Comparison of ENCODE assay signal across 9 mouse cellular contexts in genomic region chr17:24878531-24878930, GRCm38 (mm10). TPM values are rescaled to one million over a fixed set of nuclear protein-coding genes. Genes with fewer than 3 reads are reported as not detected.
DNase-seq lines count a peak whose midpoint lies in the region; ATAC-seq and TF ChIP-seq lines count a peak whose summit lies in the region.
"Had no signal": no experiment of that assay in that cellular context is flagged by ENCODE, and none has a peak within 500 bp of the region (broad histone marks: within the 10 kb centered on the region; RNA-seq: fewer than 3 reads in every experiment).

No protein-coding gene starts in this region.

- no peak for TF ChIP-seq POLR2A in kidney, adult 2 months (IDR thresholded peaks at IDR 0.05; ENCODE audit: low read depth, low read length)
- TF ChIP-seq POLR2A in ES-Bruce4 (IDR thresholded peaks at IDR 0.05; ENCODE audit: insufficient read depth, low read length) = no peak

- no peak overlapping the region for H3K4me2 ChIP-seq in kidney, embryonic 14.5 days (replicated peaks; ENCODE audit: low read depth, low read length)
- H3K4me2 ChIP-seq in liver, embryonic 14.5 days (ENCODE audit: low read depth) = peak overlapping the region; percentile 13; the same call in 1 of the 2 replicates

- 55% methylated on average over 8 of the region's 8 CpGs for WGBS in kidney, adult 2 months
- 79% methylated on average over 8 of the region's 8 CpGs for WGBS in kidney, embryonic 14.5 days
- WGBS in liver, embryonic 14.5 days (ENCODE audit: insufficient replicate concordance) = 65% methylated on average over 8 of the region's 8 CpGs

- H3K9ac ChIP-seq in kidney, embryonic 14.5 days (ENCODE audit: low read depth, low read length) = no peak overlapping the region
- peak overlapping the region; percentile 59 for H3K9ac ChIP-seq in ES-Bruce4 (ENCODE audit: low read depth, poor library complexity, severe bottlenecking)
- H3K9ac ChIP-seq in liver, embryonic 14.5 days (replicated peaks) = no peak overlapping the region

- H3K4me1 ChIP-seq in kidney, adult 2 months (ENCODE audit: control insufficient read depth, insufficient read depth, low read length) = peaks cover 23% of the 10 kb centered on the region
- no peaks in the 10 kb centered on the region for H3K4me1 ChIP-seq in kidney, embryonic 14.5 days (ENCODE audit: control insufficient read depth, insufficient read depth, low read length)
- H3K4me1 ChIP-seq in ES-Bruce4 (ENCODE audit: control insufficient read depth, insufficient read depth, low read length) = peaks cover 2% of the 10 kb centered on the region
- no peaks in the 10 kb centered on the region for H3K4me1 ChIP-seq in liver, embryonic 14.5 days (replicated peaks; ENCODE audit: control insufficient read depth in 2 of 2, insufficient read depth in 2 of 2, low read length in 1 of 2)

- H3K9me3 ChIP-seq in kidney, embryonic 14.5 days (ENCODE audit: control insufficient read depth, low read length) = no peaks in the 10 kb centered on the region
- no peaks in the 10 kb centered on the region for H3K9me3 ChIP-seq in ES-Bruce4 (replicated peaks; ENCODE audit: control insufficient read depth, insufficient read depth, low read length, poor library complexity, severe bottlenecking)
- no peaks in the 10 kb centered on the region for H3K9me3 ChIP-seq in liver, embryonic 14.5 days (ENCODE audit: control insufficient read depth, low read length)
- H3K9me3 ChIP-seq: G1E had no signal

- no peak overlapping the region for H3K4me3 ChIP-seq in kidney, adult 2 months (ENCODE audit: insufficient read depth, low read depth, low read length)
- H3K4me3 ChIP-seq in kidney, embryonic 14.5 days (ENCODE audit: low read length) = no peak overlapping the region
- peak overlapping the region; percentile 63 for H3K4me3 ChIP-seq in ES-Bruce4 (ENCODE audit: low read depth, low read length)
- no peak overlapping the region for H3K4me3 ChIP-seq in liver, embryonic 14.5 days (ENCODE audit: insufficient read depth in 1 of 2, low read depth in 2 of 2, low read length in 2 of 2)

- TF ChIP-seq EP300 in ES-Bruce4 (IDR thresholded peaks at IDR 0.05; ENCODE audit: insufficient read depth, low read depth, low read length) = no peak
- TF ChIP-seq EP300 in liver, embryonic 14.5 days (IDR thresholded peaks at IDR 0.05; ENCODE audit: low read depth) = no peak

- no peak for ATAC-seq in kidney, embryonic 14.5 days (ENCODE audit: low FRiP score, low TSS enrichment)
- no peak for ATAC-seq in liver, embryonic 14.5 days (ENCODE audit: insufficient read depth)

- H3K27ac ChIP-seq in kidney, adult 2 months (ENCODE audit: insufficient read depth, low read depth, low read length) = peak overlapping the region; percentile 92
- H3K27ac ChIP-seq in kidney, embryonic 14.5 days (ENCODE audit: low read depth, low read length) = no peak overlapping the region
- 0 out of 2 replicates have a peak overlapping the region, but pooled peaks have one; percentile 13 for H3K27ac ChIP-seq in ES-Bruce4 (ENCODE audit: insufficient read depth, low read length)
- H3K27ac ChIP-seq in liver, embryonic 14.5 days = no peak overlapping the region

- peak; percentile 56 for DNase-seq in kidney, adult 2 months
- DNase-seq in adipocyte (ENCODE audit: low spot score) = peak; percentile 70
- DNase-seq in liver, embryonic 14.5 days (ENCODE audit: low read depth in 3 of 3, low spot score in 3 of 3) = no peak
- DNase-seq in layer of hippocampus, adult 11-12 months (ENCODE audit: low spot score) = no peak
- no peak for DNase-seq in yolk sac, embryonic 10.5 days (ENCODE audit: low spot score)

- H3K36me3 ChIP-seq in kidney, adult 2 months (ENCODE audit: control insufficient read depth, insufficient read depth, low read length) = no peaks in the 10 kb centered on the region
- peaks cover 9% of the 10 kb centered on the region for H3K36me3 ChIP-seq in kidney, embryonic 14.5 days (ENCODE audit: control insufficient read depth, insufficient read depth, low read length)
- 0 out of 2 replicates have a peak, but pooled peaks cover 1% of the 10 kb centered on the region for H3K36me3 ChIP-seq in ES-Bruce4 (ENCODE audit: control insufficient read depth, insufficient read depth, low read length, poor library complexity, severe bottlenecking)
- H3K36me3 ChIP-seq in liver, embryonic 14.5 days (replicated peaks; ENCODE audit: control insufficient read depth, insufficient read depth, low read depth) = peaks cover 10% of the 10 kb centered on the region

- TF ChIP-seq CTCF in kidney, adult 2 months (conservative IDR thresholded peaks at IDR 0.05; ENCODE audit: insufficient read depth, insufficient read length, low read depth, low read length) = no peak
- TF ChIP-seq CTCF in ES-Bruce4 (IDR thresholded peaks at IDR 0.05; ENCODE audit: low read depth, low read length) = no peak
- TF ChIP-seq CTCF in liver, embryonic 14.5 days (IDR thresholded peaks at IDR 0.05; ENCODE audit: low read depth) = no peak

- no peaks in the 10 kb centered on the region for H3K27me3 ChIP-seq in kidney, adult 2 months (replicated peaks; ENCODE audit: control insufficient read depth, insufficient read depth, low read length)
- no peaks in the 10 kb centered on the region for H3K27me3 ChIP-seq in kidney, embryonic 14.5 days (ENCODE audit: control insufficient read depth, insufficient read depth, low read length)
- H3K27me3 ChIP-seq in ES-Bruce4 (ENCODE audit: control insufficient read depth, insufficient read depth, low read length, poor library complexity, severe bottlenecking) = no peaks in the 10 kb centered on the region
- no peaks in the 10 kb centered on the region for H3K27me3 ChIP-seq in liver, embryonic 14.5 days (ENCODE audit: control insufficient read depth, insufficient read depth, low read length)

RNA-seq across cellular contexts. Expression of gene Nubp2, which starts 7.6 kb away (rescaled TPM):
- 37.2 and 38.4 TPM in 2 replicates for polyA plus RNA-seq in kidney, adult 2 months (2012; rRNA removed)
- polyA plus RNA-seq in kidney, embryonic 14.5 days (2014; fragmentation: Nextera tagmentation; extraction: Ambion mirVana) = 57.1 and 61.8 TPM in 2 replicates
- 29.8 and 39.0 TPM in 2 replicates for polyA plus RNA-seq in ES-Bruce4 (2011; ENCODE audit: insufficient read depth, insufficient read length, low read depth, missing spikeins)
- polyA plus RNA-seq in liver, embryonic 14.5 days (2012; rRNA removed) = 30.8 and 33.1 TPM in 2 replicates
- 76.7 and 80.1 TPM in 2 replicates for polyA plus RNA-seq in liver, embryonic 14.5 days (2014; fragmentation: Nextera tagmentation; extraction: Ambion mirVana)

RNA-seq across cellular contexts. Expression of gene Spsb3, which starts 7.9 kb away (rescaled TPM):
- 55.5 and 69.0 TPM in 2 replicates for polyA plus RNA-seq in kidney, adult 2 months (2012; rRNA removed)
- polyA plus RNA-seq in kidney, embryonic 14.5 days (2014; fragmentation: Nextera tagmentation; extraction: Ambion mirVana) = 32.1 and 36.8 TPM in 2 replicates
- 10.5 and 13.8 TPM in 2 replicates for polyA plus RNA-seq in ES-Bruce4 (2011; ENCODE audit: insufficient read depth, insufficient read length, low read depth, missing spikeins)
- polyA plus RNA-seq in liver, embryonic 14.5 days (2012; rRNA removed) = 26.3 and 28.4 TPM in 2 replicates
- polyA plus RNA-seq in liver, embryonic 14.5 days (2014; fragmentation: Nextera tagmentation; extraction: Ambion mirVana) = 37.5 and 40.2 TPM in 2 replicates

RNA-seq across cellular contexts. Expression of gene Igfals, which starts 12.7 kb away (rescaled TPM):
- polyA plus RNA-seq in kidney, adult 2 months (2012; rRNA removed) = 50.6 and 77.3 TPM in 2 replicates
- polyA plus RNA-seq in kidney, embryonic 14.5 days (2014; fragmentation: Nextera tagmentation; extraction: Ambion mirVana) = 0.49 and 1.0 TPM in 2 replicates
- polyA plus RNA-seq in ES-Bruce4 (2011; ENCODE audit: insufficient read depth, insufficient read length, low read depth, missing spikeins) = 3.0 and 3.8 TPM in 2 replicates
- polyA plus RNA-seq in liver, embryonic 14.5 days (2012; rRNA removed) = 3.4 and 4.3 TPM in 2 replicates
- 4.7 and 6.3 TPM in 2 replicates for polyA plus RNA-seq in liver, embryonic 14.5 days (2014; fragmentation: Nextera tagmentation; extraction: Ambion mirVana)
- polyA plus RNA-seq: forebrain, embryonic 11.5 days had no signal

RNA-seq across cellular contexts. Expression of gene Eme2, which starts 16.4 kb away (rescaled TPM):
- 32.2 and 40.7 TPM in 2 replicates for polyA plus RNA-seq in kidney, adult 2 months (2012; rRNA removed)
- 18.2 and 25.2 TPM in 2 replicates for polyA plus RNA-seq in kidney, embryonic 14.5 days (2014; fragmentation: Nextera tagmentation; extraction: Ambion mirVana)
- polyA plus RNA-seq in ES-Bruce4 (2011; ENCODE audit: insufficient read depth, insufficient read length, low read depth, missing spikeins) = 4.0 and 6.8 TPM in 2 replicates
- polyA plus RNA-seq in liver, embryonic 14.5 days (2012; rRNA removed) = 7.6 and 9.4 TPM in 2 replicates
- polyA plus RNA-seq in liver, embryonic 14.5 days (2014; fragmentation: Nextera tagmentation; extraction: Ambion mirVana) = 7.4 and 8.5 TPM in 2 replicates

RNA-seq across cellular contexts. Expression of gene Mrps34, which starts 16.4 kb away (rescaled TPM):
- polyA plus RNA-seq in kidney, adult 2 months (2012; rRNA removed) = 162 and 199 TPM in 2 replicates
- polyA plus RNA-seq in kidney, embryonic 14.5 days (2014; fragmentation: Nextera tagmentation; extraction: Ambion mirVana) = 102 and 111 TPM in 2 replicates
- 29.9 and 35.5 TPM in 2 replicates for polyA plus RNA-seq in ES-Bruce4 (2011; ENCODE audit: insufficient read depth, insufficient read length, low read depth, missing spikeins)
- 48.0 and 49.2 TPM in 2 replicates for polyA plus RNA-seq in liver, embryonic 14.5 days (2012; rRNA removed)
- 43.5 and 49.9 TPM in 2 replicates for polyA plus RNA-seq in liver, embryonic 14.5 days (2014; fragmentation: Nextera tagmentation; extraction: Ambion mirVana)

Comparison
In these comparisons a context has a peak if more than half of its experiments do, and no peak if none do; other contexts are left out.
1. H3K27ac ChIP-seq: peak in kidney, adult 2 months (single experiment) and ES-Bruce4 (single experiment); none in kidney, embryonic 14.5 days (single experiment) and liver, embryonic 14.5 days (single experiment).
2. DNase-seq: peak in kidney, adult 2 months (single experiment) and adipocyte (single experiment); none in liver, embryonic 14.5 days (0 of 3), layer of hippocampus, adult 11-12 months (single experiment) and yolk sac, embryonic 10.5 days (single experiment).